Mouse (Mus musculus): ENCODE data around the gene Mrto4. TPM values are rescaled to one million over a fixed set of nuclear protein-coding genes. Genes with fewer than 3 reads are reported as not detected.
"Not testable (repeated sequence)": the region's sequence is repeated elsewhere in the genome, so short reads cannot be mapped to it uniquely, and the experiment has no call there.

Gene Mrto4
- 178 and 236 TPM in 2 replicates for polyA plus RNA-seq (2016; fragmentation: Nextera tagmentation; extraction: Ambion mirVana)

- Histone ChIP-seq H3K36me3 (peaks cover 68% of the 10 kb centered on the region), H3K4me3 (peak within 1 kb of the TSS; percentile 88), H3K27ac (peak within 1 kb of the TSS; percentile 100), H3K9me3 (replicated peaks) (no peaks in the 10 kb centered on the region), H3K4me1 (peaks cover 24% of the 10 kb centered on the region), H3K27me3 (ENCODE audit: low read depth, poor library complexity, severe bottlenecking) (no peaks in the 10 kb centered on the region)
- peak; percentile 90 for DNase-seq (ENCODE audit: low spot score)
- WGBS, result under 1% methylated on average over 64 of the region's 64 CpGs
These were observed at the start of gene Mrto4, which contains the start of the genes Emc1 and Ubr4 for GRCm38 (mm10) chr4:139351931-139352711. Gene Mrto4 (minus strand): TSS chr4:139352576. Gene Emc1 (plus strand): TSS chr4:139352587. Gene Ubr4 (plus strand): TSS chr4:139352609.

GRCm38 (mm10) chr4:139400487-139400886, 48.1 kb upstream of the Mrto4 start:
- H3K4me3 ChIP-seq, result no peak overlapping the region
- 87% methylated on average over 5 of the region's 5 CpGs for WGBS
- peaks cover 99% of the 10 kb centered on the region for H3K36me3 ChIP-seq
- DNase-seq (ENCODE audit: low spot score), result no peak
- H3K4me1 ChIP-seq, result no peaks in the 10 kb centered on the region
- H3K27me3 ChIP-seq (ENCODE audit: low read depth, poor library complexity, severe bottlenecking), result no peaks in the 10 kb centered on the region
- no peak overlapping the region for H3K27ac ChIP-seq
- no peaks in the 10 kb centered on the region for H3K9me3 ChIP-seq (replicated peaks)

GRCm38 (mm10) chr4:139395431-139395830, 43.1 kb upstream of the Mrto4 start:
- H3K27me3 ChIP-seq (ENCODE audit: low read depth, poor library complexity, severe bottlenecking), result no peaks in the 10 kb centered on the region
- no peak for DNase-seq (ENCODE audit: low spot score)
- no peak overlapping the region for H3K27ac ChIP-seq
- no peak overlapping the region for H3K4me3 ChIP-seq
- WGBS, result 69% methylated on average over 2 of the region's 2 CpGs
- H3K4me1 ChIP-seq, result no peaks in the 10 kb centered on the region
- H3K36me3 ChIP-seq, result peaks cover 97% of the 10 kb centered on the region
- no peaks in the 10 kb centered on the region for H3K9me3 ChIP-seq (replicated peaks)

- H3K27ac ChIP-seq, result no peak overlapping the region
- DNase-seq (ENCODE audit: low spot score), result no peak
- no peak overlapping the region for H3K4me3 ChIP-seq
- no peaks in the 10 kb centered on the region for H3K4me1 ChIP-seq
- no peaks in the 10 kb centered on the region for H3K9me3 ChIP-seq (replicated peaks)
- 87% methylated on average over 4 of the region's 4 CpGs for WGBS
- peaks cover 66% of the 10 kb centered on the region for H3K36me3 ChIP-seq
- H3K27me3 ChIP-seq (ENCODE audit: low read depth, poor library complexity, severe bottlenecking), result no peaks in the 10 kb centered on the region
These were observed 37.2 kb upstream of the Mrto4 start for GRCm38 (mm10) chr4:139389557-139389956.

GRCm38 (mm10) chr4:139386869-139387319, 34.5 kb upstream of the Mrto4 start:
- no peak overlapping the region for H3K27ac ChIP-seq
- no peak for DNase-seq (ENCODE audit: low spot score)
- H3K4me3 ChIP-seq, result no peak overlapping the region
- WGBS, result 71% methylated on average over 6 of the region's 6 CpGs
- peaks cover 41% of the 10 kb centered on the region for H3K36me3 ChIP-seq
- peaks cover 6% of the 10 kb centered on the region for H3K4me1 ChIP-seq
- no peaks in the 10 kb centered on the region for H3K9me3 ChIP-seq (replicated peaks)
- H3K27me3 ChIP-seq (ENCODE audit: low read depth, poor library complexity, severe bottlenecking), result no peaks in the 10 kb centered on the region

- H3K4me3 ChIP-seq; H3K27me3 ChIP-seq (ENCODE audit: low read depth, poor library complexity, severe bottlenecking); H3K27ac ChIP-seq; DNase-seq (ENCODE audit: low spot score); H3K9me3 ChIP-seq (replicated peaks): not testable (repeated sequence)
- peaks cover 30% of the 10 kb centered on the region for H3K36me3 ChIP-seq
- WGBS, result 95% methylated on average over 5 of the region's 5 CpGs
- H3K4me1 ChIP-seq, result peaks cover 14% of the 10 kb centered on the region
These were observed 33.5 kb upstream of the Mrto4 start for GRCm38 (mm10) chr4:139385841-139386240.

- peak overlapping the region; percentile 15; the same call in 1 of the 2 replicates for H3K4me3 ChIP-seq
- no peak overlapping the region for H3K27ac ChIP-seq
- peaks cover 13% of the 10 kb centered on the region for H3K36me3 ChIP-seq
- WGBS, result 85% methylated on average over 7 of the region's 7 CpGs
- H3K27me3 ChIP-seq (ENCODE audit: low read depth, poor library complexity, severe bottlenecking), result no peaks in the 10 kb centered on the region
- no peak for DNase-seq (ENCODE audit: low spot score)
- H3K4me1 ChIP-seq, result peaks cover 18% of the 10 kb centered on the region
- no peaks in the 10 kb centered on the region for H3K9me3 ChIP-seq (replicated peaks)
These were observed 29.9 kb upstream of the Mrto4 start for GRCm38 (mm10) chr4:139382231-139382630.

- Histone ChIP-seq H3K27ac (no peak overlapping the region), H3K4me1 (peaks cover 18% of the 10 kb centered on the region), H3K9me3 (replicated peaks) (no peaks in the 10 kb centered on the region), H3K27me3 (ENCODE audit: low read depth, poor library complexity, severe bottlenecking) (no peaks in the 10 kb centered on the region), H3K36me3 (peaks cover 21% of the 10 kb centered on the region), H3K4me3 (peak overlapping the region; percentile 92)
- DNase-seq (ENCODE audit: low spot score), result no peak
- 59% methylated on average over 4 of the region's 4 CpGs for WGBS
These were observed 29.1 kb upstream of the Mrto4 start for GRCm38 (mm10) chr4:139381452-139381845.

GRCm38 (mm10) chr4:139380775-139381451, 28.5 kb upstream of the Mrto4 start:
- no peak for DNase-seq (ENCODE audit: low spot score)
- 3% methylated on average over 44 of the region's 44 CpGs for WGBS
- no peaks in the 10 kb centered on the region for H3K27me3 ChIP-seq (ENCODE audit: low read depth, poor library complexity, severe bottlenecking)
- peaks cover 26% of the 10 kb centered on the region for H3K36me3 ChIP-seq
- peaks cover 18% of the 10 kb centered on the region for H3K4me1 ChIP-seq
- H3K4me3 ChIP-seq, result peak overlapping the region; percentile 92
- no peaks in the 10 kb centered on the region for H3K9me3 ChIP-seq (replicated peaks)
- peak overlapping the region; percentile 90 for H3K27ac ChIP-seq

GRCm38 (mm10) chr4:139380207-139380748, 27.9 kb upstream of the Mrto4 start:
- peaks cover 32% of the 10 kb centered on the region for H3K36me3 ChIP-seq
- peaks cover 18% of the 10 kb centered on the region for H3K4me1 ChIP-seq
- H3K27me3 ChIP-seq (ENCODE audit: low read depth, poor library complexity, severe bottlenecking), result no peaks in the 10 kb centered on the region
- peak overlapping the region; percentile 92 for H3K4me3 ChIP-seq
- DNase-seq (ENCODE audit: low spot score), result peak; percentile 100
- under 1% methylated on average over 54 of the region's 54 CpGs for WGBS
- no peaks in the 10 kb centered on the region for H3K9me3 ChIP-seq (replicated peaks)
- peak overlapping the region; percentile 90 for H3K27ac ChIP-seq

GRCm38 (mm10) chr4:139379719-139380118, 27.3 kb upstream of the Mrto4 start:
- DNase-seq (ENCODE audit: low spot score), result no peak
- H3K9me3 ChIP-seq (replicated peaks), result no peaks in the 10 kb centered on the region
- H3K27ac ChIP-seq, result peak overlapping the region; percentile 90
- H3K4me3 ChIP-seq, result peak overlapping the region; percentile 92
- peaks cover 38% of the 10 kb centered on the region for H3K36me3 ChIP-seq
- WGBS, result 13% methylated on average over 8 of the region's 8 CpGs
- H3K27me3 ChIP-seq (ENCODE audit: low read depth, poor library complexity, severe bottlenecking), result no peaks in the 10 kb centered on the region
- H3K4me1 ChIP-seq, result peaks cover 18% of the 10 kb centered on the region

GRCm38 (mm10) chr4:139373531-139373930, 21.2 kb upstream of the Mrto4 start:
- Histone ChIP-seq H3K27ac (no peak overlapping the region), H3K9me3 (replicated peaks) (no peaks in the 10 kb centered on the region), H3K36me3 (peaks cover 95% of the 10 kb centered on the region), H3K4me1 (no peaks in the 10 kb centered on the region), H3K27me3 (ENCODE audit: low read depth, poor library complexity, severe bottlenecking) (no peaks in the 10 kb centered on the region), H3K4me3 (no peak overlapping the region)
- DNase-seq (ENCODE audit: low spot score), result no peak
- 94% methylated on average over 10 of the region's 10 CpGs for WGBS

GRCm38 (mm10) chr4:139373130-139373529, 20.8 kb upstream of the Mrto4 start:
- DNase-seq (ENCODE audit: low spot score), result no peak
- WGBS, result 87% methylated on average over 4 of the region's 4 CpGs
- Histone ChIP-seq H3K4me3 (no peak overlapping the region), H3K27me3 (ENCODE audit: low read depth, poor library complexity, severe bottlenecking) (no peaks in the 10 kb centered on the region), H3K4me1 (no peaks in the 10 kb centered on the region), H3K36me3 (peaks cover 98% of the 10 kb centered on the region), H3K27ac (no peak overlapping the region), H3K9me3 (replicated peaks) (no peaks in the 10 kb centered on the region)
